Mouse (Mus musculus): ENCODE data around the gene Sprr2k.

GRCm38 (mm10) chr3:92466576-92466975 is 34.2 kb downstream of the Sprr2k start:
- no peak for TF ChIP-seq CTCF (IDR thresholded peaks at IDR 0.05; ENCODE audit: extremely low read depth, insufficient read depth, low read length)
- TF ChIP-seq POLR2A (IDR thresholded peaks at IDR 0.05; ENCODE audit: extremely low read depth, insufficient read depth, low read length) = no peak

Data from cortical plate, adult 2 months (tissue).